Mouse (Mus musculus) midbrain, embryonic 10.5 days (tissue): ENCODE measurements around the gene Ttc22. TPM values are rescaled to one million over a fixed set of nuclear protein-coding genes. Genes with fewer than 3 reads are reported as not detected.

Source experiments
- DNase-seq: peaks from one replicate; pipeline ENCODE4 v3.0.0-alpha.2; 2017; ENCODE audit warnings: low spot score
- H3K27ac ChIP-seq: fragments of 300-500 bp; sonication (generic); replicated peaks from 2 replicates; pipeline ENCODE4 v1.5.1; 2016; ENCODE audit warnings: mild to moderate bottlenecking
- H3K27me3 ChIP-seq: fragments of 300-500 bp; sonication (generic); 2 replicates; pipeline ENCODE4 v1.6.1; 2016; ENCODE audit warnings: low read depth, mild to moderate bottlenecking; ENCODE audit not compliant: poor library complexity, severe bottlenecking
- H3K36me3 ChIP-seq: fragments of 300-500 bp; sonication (generic); 2 replicates; pipeline ENCODE4 v1.6.1; 2016; ENCODE audit warnings: mild to moderate bottlenecking, moderate library complexity
- H3K4me1 ChIP-seq: fragments of 300-500 bp; sonication (generic); 2 replicates; pipeline ENCODE4 v1.6.1; 2016
- H3K4me3 ChIP-seq: fragments of 300-500 bp; sonication (generic); 2 replicates; pipeline ENCODE4 v1.5.1; 2016; ENCODE audit warnings: mild to moderate bottlenecking, moderate library complexity
- H3K9me3 ChIP-seq: fragments of 300-500 bp; sonication (generic); replicated peaks from 2 replicates; pipeline ENCODE4 v1.6.1; 2016; ENCODE audit warnings: mild to moderate bottlenecking
- WGBS: fragments of 180-500 bp; shearing (Covaris S2); methylation state at CpG from one replicate; pipeline ENCODE4 v1.1.7; 2016; 5-methylcytosine and 5-hydroxymethylcytosine counted together
- polyA plus RNA-seq: library from polyadenylated mRNA; unstranded; fragments of >200 nt; fragmentation: Nextera tagmentation; extraction: Ambion mirVana; gene quantifications from 2 replicates; pipeline ENCODE4 v1.2.1, GENCODE M21; 2016

Ttc22 gene
- polyA plus RNA-seq, result not detected in 2 replicates

- H3K27ac ChIP-seq, result no peak within 1 kb of the TSS
- H3K36me3 ChIP-seq, result no peaks in the 10 kb centered on the region
- no peaks in the 10 kb centered on the region for H3K9me3 ChIP-seq
- no peak for DNase-seq
- WGBS, result 30% methylated on average over 16 of the region's 16 CpGs
- peaks cover 16% of the 10 kb centered on the region for H3K4me1 ChIP-seq
- no peak within 1 kb of the TSS for H3K4me3 ChIP-seq
- peaks cover 72% of the 10 kb centered on the region for H3K27me3 ChIP-seq
Measured at GRCm38 (mm10) chr4:106622030-106622493, at the start of gene Ttc22. Ttc22 (plus strand) TSS chr4:106622432.

- peaks cover 100% of the 10 kb centered on the region for H3K36me3 ChIP-seq
Measured at GRCm38 (mm10) chr4:106575022-106575421, 47.2 kb upstream of the Ttc22 start.

GRCm38 (mm10) chr4:106577511-106577910 is 44.7 kb upstream of the Ttc22 start:
- Histone ChIP-seq H3K36me3 (peaks cover 100% of the 10 kb centered on the region), H3K4me1 (no peaks in the 10 kb centered on the region), H3K27ac (no peak overlapping the region), H3K4me3 (no peak overlapping the region), H3K9me3 (no peaks in the 10 kb centered on the region), H3K27me3 (no peaks in the 10 kb centered on the region)
- WGBS, result 76% methylated on average over 7 of the region's 7 CpGs
- no peak for DNase-seq

More at GRCm38 (mm10) chr4:106575022-106575421, 47.2 kb upstream of the Ttc22 start:
- H3K4me1 ChIP-seq, result no peaks in the 10 kb centered on the region
- no peaks in the 10 kb centered on the region for H3K9me3 ChIP-seq
- no peak for DNase-seq
- H3K27ac ChIP-seq, result no peak overlapping the region
- no peaks in the 10 kb centered on the region for H3K27me3 ChIP-seq
- WGBS, result 91% methylated on average over 8 of the region's 8 CpGs
- H3K4me3 ChIP-seq, result no peak overlapping the region

- no peak for DNase-seq
- Histone ChIP-seq H3K36me3 (peaks cover 100% of the 10 kb centered on the region), H3K4me3 (no peak overlapping the region), H3K4me1 (no peaks in the 10 kb centered on the region), H3K9me3 (no peaks in the 10 kb centered on the region), H3K27me3 (no peaks in the 10 kb centered on the region), H3K27ac (no peak overlapping the region)
- 92% methylated on average over 14 of the region's 14 CpGs for WGBS
Measured at GRCm38 (mm10) chr4:106581176-106581864, 40.9 kb upstream of the Ttc22 start.

- Histone ChIP-seq H3K4me3 (no peak overlapping the region), H3K9me3 (no peaks in the 10 kb centered on the region), H3K36me3 (peaks cover 100% of the 10 kb centered on the region), H3K4me1 (no peaks in the 10 kb centered on the region), H3K27ac (no peak overlapping the region), H3K27me3 (no peaks in the 10 kb centered on the region)
- DNase-seq, result no peak
- 95% methylated on average over 15 of the region's 15 CpGs for WGBS
Measured at GRCm38 (mm10) chr4:106581865-106582204, 40.4 kb upstream of the Ttc22 start.

GRCm38 (mm10) chr4:106582428-106583153 is 39.6 kb upstream of the Ttc22 start:
- H3K27ac ChIP-seq, result 0 out of 2 replicates have a peak overlapping the region, but pooled peaks have one; percentile 13
- 90% methylated on average over 12 of the region's 12 CpGs for whole genome bisulfite sequencing
- H3K9me3 ChIP-seq, result no peaks in the 10 kb centered on the region
- peaks cover 100% of the 10 kb centered on the region for H3K36me3 ChIP-seq
- no peak for DNase-seq
- no peaks in the 10 kb centered on the region for H3K4me1 ChIP-seq
- H3K4me3 ChIP-seq, result no peak overlapping the region
- H3K27me3 ChIP-seq, result no peaks in the 10 kb centered on the region

GRCm38 (mm10) chr4:106584665-106585064 is 37.6 kb upstream of the Ttc22 start:
- H3K4me1 ChIP-seq, result no peaks in the 10 kb centered on the region
- peaks cover 100% of the 10 kb centered on the region for H3K36me3 ChIP-seq
- WGBS, result 96% methylated on average over 4 of the region's 4 CpGs
- H3K4me3 ChIP-seq, result no peak overlapping the region
- H3K27me3 ChIP-seq, result no peaks in the 10 kb centered on the region
- DNase-seq, result no peak
- no peak overlapping the region for H3K27ac ChIP-seq
- H3K9me3 ChIP-seq, result no peaks in the 10 kb centered on the region

GRCm38 (mm10) chr4:106587075-106587474 is 35.2 kb upstream of the Ttc22 start:
- DNase-seq, result no peak
- Histone ChIP-seq H3K4me3 (no peak overlapping the region), H3K27me3 (no peaks in the 10 kb centered on the region), H3K27ac (no peak overlapping the region), H3K36me3 (peaks cover 94% of the 10 kb centered on the region), H3K9me3 (no peaks in the 10 kb centered on the region), H3K4me1 (no peaks in the 10 kb centered on the region)
- WGBS, result 90% methylated on average over 6 of the region's 6 CpGs

- no peak overlapping the region for H3K27ac ChIP-seq
- H3K4me1 ChIP-seq, result no peaks in the 10 kb centered on the region
- H3K36me3 ChIP-seq, result peaks cover 64% of the 10 kb centered on the region
- no peak for DNase-seq
- WGBS, result 85% methylated on average over 9 of the region's 9 CpGs
- no peak overlapping the region for H3K4me3 ChIP-seq
- H3K9me3 ChIP-seq, result no peaks in the 10 kb centered on the region
- H3K27me3 ChIP-seq, result no peaks in the 10 kb centered on the region
Measured at GRCm38 (mm10) chr4:106590142-106590541, 32.1 kb upstream of the Ttc22 start.

GRCm38 (mm10) chr4:106590871-106591270 is 31.4 kb upstream of the Ttc22 start:
- Histone ChIP-seq H3K9me3 (no peaks in the 10 kb centered on the region), H3K27ac (no peak overlapping the region), H3K27me3 (no peaks in the 10 kb centered on the region), H3K36me3 (peaks cover 56% of the 10 kb centered on the region), H3K4me1 (no peaks in the 10 kb centered on the region), H3K4me3 (no peak overlapping the region)
- whole genome bisulfite sequencing, result 85% methylated on average over 9 of the region's 9 CpGs
- DNase-seq, result no peak

- H3K4me1 ChIP-seq, result no peaks in the 10 kb centered on the region
- 64% methylated on average over 7 of the region's 7 CpGs for WGBS
- no peak overlapping the region for H3K4me3 ChIP-seq
- no peak for DNase-seq
- peaks cover 29% of the 10 kb centered on the region for H3K36me3 ChIP-seq
- no peaks in the 10 kb centered on the region for H3K9me3 ChIP-seq
- H3K27me3 ChIP-seq, result no peaks in the 10 kb centered on the region
- H3K27ac ChIP-seq, result no peak overlapping the region
Measured at GRCm38 (mm10) chr4:106593636-106594035, 28.6 kb upstream of the Ttc22 start.

GRCm38 (mm10) chr4:106596200-106596599 is 26.0 kb upstream of the Ttc22 start:
- 63% methylated on average over 3 of the region's 3 CpGs for WGBS
- DNase-seq, result no peak
- H3K36me3 ChIP-seq, result peaks cover 3% of the 10 kb centered on the region
- no peaks in the 10 kb centered on the region for H3K27me3 ChIP-seq
- no peak overlapping the region for H3K4me3 ChIP-seq
- no peaks in the 10 kb centered on the region for H3K9me3 ChIP-seq
- H3K27ac ChIP-seq, result no peak overlapping the region
- H3K4me1 ChIP-seq, result no peaks in the 10 kb centered on the region

- Histone ChIP-seq H3K27me3 (no peaks in the 10 kb centered on the region), H3K27ac (no peak overlapping the region), H3K9me3 (no peaks in the 10 kb centered on the region), H3K4me1 (no peaks in the 10 kb centered on the region), H3K36me3 (no peaks in the 10 kb centered on the region), H3K4me3 (no peak overlapping the region)
- no peak for DNase-seq
- 83% methylated on average over 9 of the region's 9 CpGs for WGBS
Measured at GRCm38 (mm10) chr4:106597055-106597454, 25.2 kb upstream of the Ttc22 start.
